Mouse (Mus musculus) liver, postnatal 0 days (tissue): ENCODE data around the gene Rab11fip4. TPM values are rescaled to one million over a fixed set of nuclear protein-coding genes. Genes with fewer than 3 reads are reported as not detected.

Source experiments
- ATAC-seq: fragments of 200-750 bp; cut with Nextera tagmentation; 2 replicates; pipeline ENCODE4 v1.8.0; 2017; ENCODE audit warnings: mild to moderate bottlenecking, moderate library complexity
- DNase-seq: peaks from one replicate; pipeline ENCODE4 v3.0.0-alpha.2; 2016
- H3K27ac ChIP-seq: fragments of 300-500 bp; sonication (generic); 2 replicates; pipeline ENCODE4 v1.5.1; 2014; ENCODE audit warnings: antibody characterized with exemption, moderate library complexity, mild to moderate bottlenecking, low read depth
- H3K27me3 ChIP-seq: fragments of 300-500 bp; sonication (generic); 2 replicates; pipeline ENCODE4 v1.6.1; 2014; ENCODE audit warnings: low read length, control low read depth, mixed read lengths; ENCODE audit not compliant: insufficient read depth
- H3K36me3 ChIP-seq: fragments of 300-500 bp; sonication (generic); replicated peaks from 2 replicates; pipeline ENCODE4 v1.6.1; 2014; ENCODE audit warnings: mild to moderate bottlenecking, control low read depth, low read length, moderate library complexity, mixed read lengths; ENCODE audit not compliant: insufficient read depth
- H3K4me1 ChIP-seq: fragments of 300-500 bp; sonication (generic); 2 replicates; pipeline ENCODE4 v1.6.1; 2014; ENCODE audit warnings: antibody characterized with exemption, mild to moderate bottlenecking, control low read depth; ENCODE audit not compliant: insufficient read depth
- H3K4me2 ChIP-seq: fragments of 300-500 bp; sonication (generic); 2 replicates; pipeline ENCODE4 v1.6.1; 2014; ENCODE audit warnings: low read depth, mild to moderate bottlenecking, low read length, moderate library complexity, mixed read lengths
- H3K4me3 ChIP-seq: fragments of 300-500 bp; sonication (generic); 2 replicates; pipeline ENCODE4 v1.5.1; 2014; ENCODE audit warnings: low read depth, low read length
- H3K9ac ChIP-seq: fragments of 300-500 bp; sonication (generic); replicated peaks from 2 replicates; pipeline ENCODE4 v1.6.1; 2014; ENCODE audit warnings: mild to moderate bottlenecking, moderate library complexity
- H3K9me3 ChIP-seq: fragments of 300-500 bp; sonication (generic); 2 replicates; pipeline ENCODE4 v1.6.1; 2016; ENCODE audit warnings: mild to moderate bottlenecking, control low read depth, low read length, mixed read lengths
- CTCF ChIP-seq: sonication (generic); IDR thresholded peaks from 2 replicates; pipeline ENCODE4 v1.5.1; 2016; ENCODE audit warnings: antibody characterized with exemption, low read depth
- EP300 ChIP-seq: IDR thresholded peaks from 2 replicates; pipeline ENCODE4 v1.6.1; 2016; ENCODE audit warnings: antibody characterized with exemption, low read depth, mild to moderate bottlenecking
- WGBS: fragments of 180-500 bp; shearing (Covaris S2); extraction: QIAGEN DNeasy Blood & Tissue Kit; methylation state at CpG from one replicate; pipeline ENCODE4 v1.1.7; 2014; ENCODE audit not compliant: insufficient replicate concordance; 5-methylcytosine and 5-hydroxymethylcytosine counted together
- polyA plus RNA-seq: library from polyadenylated mRNA; unstranded; fragments of >200 nt; fragmentation: Nextera tagmentation; extraction: Ambion mirVana; gene quantifications from 2 replicates; pipeline ENCODE4 v1.2.1, GENCODE M21; 2015

Rab11fip4 gene
- polyA plus RNA-seq, 1 experiment from 2014 or later: 1.1 TPM

DNA sequence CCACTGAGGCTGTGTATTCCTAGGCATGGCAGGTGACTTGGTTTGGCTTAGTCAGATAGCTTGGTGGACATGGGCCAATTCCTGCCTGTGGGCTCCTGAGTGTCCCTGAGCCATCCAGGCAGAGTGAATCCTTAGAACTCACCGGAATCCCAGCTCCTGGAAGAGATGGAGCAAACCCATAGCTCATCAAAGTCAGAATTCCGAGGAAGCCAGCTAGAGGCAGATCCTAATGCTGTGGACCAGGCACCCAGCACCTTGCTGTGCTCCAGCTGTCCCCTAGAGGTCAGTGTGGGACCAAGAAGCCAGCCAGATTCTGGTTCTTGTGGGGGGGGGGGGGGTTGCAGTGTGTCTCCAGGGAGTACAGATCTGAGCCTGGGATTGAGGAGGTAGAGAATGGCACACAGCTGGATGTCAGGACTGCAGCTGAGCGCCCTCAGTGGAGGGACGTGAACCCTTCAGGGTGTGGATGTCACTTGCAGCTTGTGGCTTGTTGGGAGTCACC lies 33.8 kb downstream of the Rab11fip4 start:
- ATAC-seq: peak; percentile 51; the same call in 1 of the 2 replicates

DNA sequence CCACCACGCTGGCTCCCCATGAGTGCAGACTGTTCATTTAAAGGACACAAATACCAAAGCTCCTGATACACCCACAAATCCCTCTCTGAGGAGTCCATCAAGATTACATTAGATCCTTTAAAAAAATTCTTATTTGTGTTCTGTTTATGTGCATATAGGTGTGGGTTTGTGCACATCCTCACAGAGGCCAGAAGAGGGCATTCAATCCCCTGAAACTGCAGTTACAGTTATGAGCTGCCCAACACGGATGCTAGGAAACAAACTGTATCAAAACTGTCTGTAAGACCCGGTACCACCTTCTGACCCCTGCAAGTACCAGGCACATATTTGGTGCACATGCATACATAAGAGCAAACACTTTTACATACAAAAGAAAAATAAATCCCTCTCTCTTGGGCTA lies 37.7 kb downstream of the Rab11fip4 start:
- Histone ChIP-seq H3K9me3 (no peaks in the 10 kb centered on the region), H3K9ac (no peak overlapping the region), H3K36me3 (no peaks in the 10 kb centered on the region), H3K4me2 (no peak overlapping the region), H3K4me3 (no peak overlapping the region), H3K4me1 (no peaks in the 10 kb centered on the region), H3K27ac (no peak overlapping the region), H3K27me3 (no peaks in the 10 kb centered on the region)
- 58% methylated on average over 3 of the region's 3 CpGs for WGBS
- TF ChIP-seq CTCF (peak; percentile 68), EP300 (no peak)
- ATAC-seq: no peak
- DNase-seq: no peak

More for the DNA sequence above, 33.8 kb downstream of the Rab11fip4 start:
- Histone ChIP-seq H3K4me3 (no peak overlapping the region), H3K27ac (no peak overlapping the region), H3K4me1 (no peaks in the 10 kb centered on the region), H3K27me3 (no peaks in the 10 kb centered on the region), H3K4me2 (no peak overlapping the region), H3K9ac (no peak overlapping the region), H3K9me3 (no peaks in the 10 kb centered on the region), H3K36me3 (no peaks in the 10 kb centered on the region)
- peak; percentile 70 for DNase-seq
- peak; percentile 85 for TF ChIP-seq CTCF
- no peak for TF ChIP-seq EP300
- 20% methylated on average over 4 of the region's 4 CpGs for WGBS

DNA sequence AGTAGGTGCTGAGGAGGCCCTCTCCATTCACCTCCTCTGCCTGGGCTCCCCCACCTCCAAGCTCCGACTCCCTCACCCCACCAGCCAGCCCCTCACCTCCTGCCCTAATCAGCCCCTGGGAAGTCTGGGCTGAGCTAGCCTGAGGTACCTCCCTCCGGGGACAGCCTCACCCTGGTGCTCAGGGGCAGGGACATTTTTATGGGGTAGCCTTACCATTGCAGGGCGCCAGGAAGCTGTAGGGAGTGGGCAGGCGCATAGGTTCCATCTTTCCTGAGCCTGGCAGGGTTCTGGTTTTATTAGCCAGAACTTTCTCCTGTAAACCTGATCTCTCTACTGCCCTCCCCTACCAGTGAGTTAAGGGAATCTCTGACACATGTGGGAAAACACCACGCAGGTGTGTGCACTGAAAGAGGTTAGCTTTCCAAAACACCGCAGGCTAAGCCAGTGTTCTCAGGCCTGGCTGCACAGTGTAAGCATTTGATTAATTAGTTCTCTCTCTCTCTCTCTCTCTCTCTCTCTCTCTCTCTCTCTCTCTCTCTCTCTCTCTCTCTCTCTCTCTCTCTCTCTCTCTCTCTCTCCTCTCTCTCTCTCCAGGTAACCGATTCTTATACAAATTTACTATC lies 38.9 kb downstream of the Rab11fip4 start:
- no peaks in the 10 kb centered on the region for H3K4me1 ChIP-seq
- no peak for TF ChIP-seq CTCF
- TF ChIP-seq EP300: no peak
- H3K9ac ChIP-seq: no peak overlapping the region
- H3K27ac ChIP-seq: no peak overlapping the region
- H3K27me3 ChIP-seq: no peaks in the 10 kb centered on the region
- WGBS: 81% methylated on average over 7 of the region's 7 CpGs
- ATAC-seq (no peak), DNase-seq (no peak)
- H3K9me3 ChIP-seq: no peaks in the 10 kb centered on the region
- H3K36me3 ChIP-seq: no peaks in the 10 kb centered on the region
- no peak overlapping the region for H3K4me2 ChIP-seq
- H3K4me3 ChIP-seq: no peak overlapping the region

DNA sequence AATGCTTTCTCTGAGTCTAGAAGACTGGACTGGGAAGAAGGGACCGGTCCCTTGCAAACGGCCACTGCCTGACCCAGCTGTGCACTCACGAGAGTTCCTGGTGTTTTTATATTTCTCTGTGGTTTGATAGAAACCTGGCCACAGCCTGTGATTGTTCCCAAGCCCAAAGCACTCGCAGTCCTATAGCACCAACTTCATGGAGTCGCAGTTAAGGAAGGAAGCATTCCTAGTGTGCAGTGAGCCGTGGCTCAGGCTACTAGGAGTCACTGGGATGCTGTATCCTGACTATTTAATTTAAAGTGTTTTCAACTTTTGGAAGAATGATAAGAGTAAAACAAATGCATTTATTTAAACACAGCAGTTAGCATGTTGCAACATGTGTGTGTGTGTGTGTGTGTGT lies 39.5 kb downstream of the Rab11fip4 start:
- Histone ChIP-seq H3K36me3 (no peaks in the 10 kb centered on the region), H3K27ac (no peak overlapping the region), H3K9ac (no peak overlapping the region), H3K9me3 (no peaks in the 10 kb centered on the region), H3K4me3 (no peak overlapping the region), H3K4me2 (no peak overlapping the region), H3K27me3 (no peaks in the 10 kb centered on the region), H3K4me1 (no peaks in the 10 kb centered on the region)
- ATAC-seq: no peak
- no peak for DNase-seq
- WGBS: 72% methylated on average over 6 of the region's 6 CpGs
- TF ChIP-seq EP300: no peak
- TF ChIP-seq CTCF: no peak

DNA sequence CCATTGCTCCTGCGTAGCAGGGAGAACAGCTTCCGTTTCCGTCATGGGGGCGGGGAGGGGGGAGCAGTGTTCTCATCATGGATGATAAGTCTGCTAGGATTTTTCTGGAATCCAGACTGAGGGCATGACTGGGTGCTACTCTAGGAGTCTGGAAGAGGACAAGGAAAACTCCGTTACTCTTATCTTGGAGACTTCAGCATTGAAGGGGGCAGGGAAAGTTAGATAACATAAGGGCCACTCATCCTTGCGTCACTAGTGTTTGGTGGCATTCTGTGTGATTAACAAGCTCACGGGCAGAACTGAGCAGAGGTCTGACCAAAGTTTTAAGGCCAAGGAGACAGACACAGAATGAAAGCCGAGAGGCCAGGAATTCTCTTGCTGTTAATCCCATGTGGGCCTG lies 42.4 kb downstream of the Rab11fip4 start:
- no peak for TF ChIP-seq EP300
- TF ChIP-seq CTCF: no peak
- Histone ChIP-seq H3K9ac (no peak overlapping the region), H3K4me1 (no peaks in the 10 kb centered on the region), H3K27ac (no peak overlapping the region), H3K4me3 (no peak overlapping the region), H3K9me3 (no peaks in the 10 kb centered on the region), H3K36me3 (no peaks in the 10 kb centered on the region), H3K27me3 (no peaks in the 10 kb centered on the region), H3K4me2 (no peak overlapping the region)
- no peak for ATAC-seq
- WGBS: 60% methylated on average over 8 of the region's 8 CpGs
- DNase-seq: no peak

DNA sequence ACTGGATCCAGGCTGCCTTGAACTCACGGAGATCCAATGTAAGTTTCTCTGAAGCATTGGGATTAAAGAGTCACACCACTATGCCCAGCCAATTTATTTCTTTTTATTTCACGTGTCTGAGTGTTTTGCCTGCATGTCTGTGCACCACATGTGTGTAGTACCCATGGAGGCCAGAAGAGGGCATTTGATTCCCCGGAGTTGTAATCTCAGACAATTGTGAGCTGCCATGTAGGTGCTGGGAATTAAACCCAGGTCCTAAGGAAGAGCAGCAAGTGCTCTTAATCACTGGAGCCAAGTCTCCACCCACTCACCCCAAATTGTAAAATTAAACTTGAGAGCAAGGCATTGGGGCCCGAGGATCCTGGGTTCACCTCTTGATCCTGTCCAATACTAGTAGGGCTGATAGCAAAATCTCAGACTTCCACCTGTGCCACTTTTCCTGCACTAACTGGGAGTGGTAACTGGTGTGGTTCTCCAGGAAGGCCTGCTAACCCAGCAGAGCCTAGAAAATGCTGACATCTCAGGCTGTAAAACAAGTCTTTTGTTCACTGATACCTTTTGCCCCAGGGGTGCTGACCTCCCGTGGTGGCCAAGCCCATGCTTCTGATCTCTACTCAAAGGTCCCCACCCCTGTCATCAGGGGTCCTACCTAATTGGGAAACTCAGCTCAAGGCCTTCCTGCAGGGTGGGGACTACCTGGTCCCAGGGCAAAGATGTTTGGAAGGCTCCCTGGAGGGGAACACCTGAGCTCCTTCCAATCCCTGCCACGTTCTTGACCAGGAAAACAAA lies 44.8 kb downstream of the Rab11fip4 start:
- H3K4me3 ChIP-seq: no peak overlapping the region
- no peak overlapping the region for H3K27ac ChIP-seq
- DNase-seq: no peak
- TF ChIP-seq EP300: no peak
- peak; percentile 41 for TF ChIP-seq CTCF
- no peak overlapping the region for H3K4me2 ChIP-seq
- H3K9ac ChIP-seq: no peak overlapping the region
- ATAC-seq: no peak
- H3K9me3 ChIP-seq: no peaks in the 10 kb centered on the region
- no peaks in the 10 kb centered on the region; the same call in 1 of the 2 replicates for H3K4me1 ChIP-seq
- 75% methylated on average over 6 of the region's 6 CpGs for WGBS
- no peaks in the 10 kb centered on the region for H3K27me3 ChIP-seq
- no peaks in the 10 kb centered on the region for H3K36me3 ChIP-seq
